Mouse (Mus musculus): ENCODE results near the gene Dyx1c1. TPM values are rescaled to one million over a fixed set of nuclear protein-coding genes. Genes with fewer than 3 reads are reported as not detected.
A peak's percentile ranks its signal among the peaks of the same experiment; 100 is the strongest.

The Dyx1c1 gene
- polyA plus RNA-seq, 1 experiment from 2014 or later, result 1.5 TPM

DNA sequence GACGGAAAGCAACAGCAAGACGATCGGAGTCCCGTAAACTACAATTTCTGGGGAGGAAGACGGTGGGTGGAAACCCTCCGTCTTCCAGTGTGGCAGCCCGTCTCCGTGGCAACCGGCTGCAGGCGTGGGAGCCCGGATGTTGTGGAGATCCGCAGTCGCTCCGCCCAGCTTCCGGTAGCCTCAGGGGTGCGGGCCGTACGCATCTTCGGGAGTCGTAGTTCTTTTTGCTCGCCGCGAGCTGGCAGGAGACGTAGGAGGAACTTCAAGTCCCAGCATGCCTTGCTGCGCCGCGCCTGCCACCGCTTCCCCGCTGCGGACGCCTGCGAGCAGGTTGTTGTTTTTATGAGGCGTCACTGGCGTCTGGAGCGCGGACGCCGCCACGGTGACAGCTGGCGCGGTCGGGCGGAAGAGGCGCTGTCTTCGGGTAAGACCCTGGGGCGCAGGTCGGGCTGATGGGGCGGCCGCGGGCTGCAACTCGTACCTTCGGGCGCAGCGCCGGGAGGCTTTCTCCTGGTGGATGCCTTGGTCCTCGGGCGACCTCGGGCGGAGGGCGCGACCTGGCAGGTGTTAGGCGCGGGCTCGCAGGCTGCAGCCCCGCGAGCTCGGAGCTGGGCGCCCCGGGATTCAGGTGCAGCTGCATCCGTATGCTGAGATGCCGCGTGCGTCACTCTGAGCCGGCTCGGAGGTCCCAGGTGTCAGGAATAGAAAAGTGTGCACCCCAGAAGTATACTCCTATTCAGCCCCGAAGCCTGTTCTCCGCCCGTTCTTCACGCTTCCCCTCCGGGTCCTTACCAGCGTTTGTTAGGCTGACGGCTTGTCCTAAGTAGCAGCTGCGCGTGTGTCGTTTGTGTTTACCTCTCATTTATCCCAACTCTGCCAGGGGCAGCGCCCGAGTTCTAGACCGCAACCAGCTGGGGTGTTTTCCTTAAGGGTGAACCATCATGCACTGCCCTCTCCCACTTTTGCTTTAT is 26.9 kb downstream of the Dyx1c1 start, which contains the start of the genes Ccpg1os and Ccpg1:
Gene Ccpg1os, minus strand, starts transcription at position 133 of the 971 bp plus-strand sequence.
Gene Ccpg1, plus strand, starts transcription at position 180 of the 971 bp plus-strand sequence.
- H3K4me1 ChIP-seq, result peaks cover 18% of the 10 kb centered on the region
- no peaks in the 10 kb centered on the region for H3K36me3 ChIP-seq (replicated peaks)
- peak within 1 kb of the TSS; percentile 77 for H3K4me3 ChIP-seq
- DNase-seq (ENCODE audit: extremely low spot score, low spot score), result peak; percentile 97
- no peaks in the 10 kb centered on the region for H3K9me3 ChIP-seq
- peak within 1 kb of the TSS; percentile 84 for H3K27ac ChIP-seq
- under 1% methylated on average over 88 of the region's 88 CpGs for WGBS
- H3K27me3 ChIP-seq (ENCODE audit: poor library complexity, severe bottlenecking), result no peaks in the 10 kb centered on the region

DNA sequence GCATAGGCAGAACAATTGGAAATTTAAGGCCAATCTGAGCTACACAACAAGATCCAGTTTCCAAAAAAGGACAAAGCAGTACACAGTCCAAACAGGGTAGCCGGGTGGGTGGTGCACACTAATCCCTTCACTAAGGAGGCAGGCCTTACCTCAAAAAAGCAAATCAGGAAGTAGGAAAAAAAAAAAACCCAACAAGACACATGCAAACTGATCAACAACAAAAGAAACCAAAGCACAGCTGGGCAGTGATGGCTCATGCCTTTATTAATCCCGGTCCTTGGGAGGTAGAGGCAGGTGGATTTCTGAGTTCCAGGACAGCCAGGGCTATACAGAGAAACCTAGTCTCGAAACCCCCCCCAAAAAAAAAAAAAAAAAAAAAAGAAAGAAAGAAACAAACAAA is 29.1 kb downstream of the Dyx1c1 start:
- 58% methylated on average over 3 of the region's 3 CpGs for WGBS
- peaks cover 18% of the 10 kb centered on the region for H3K4me1 ChIP-seq
- no peaks in the 10 kb centered on the region for H3K9me3 ChIP-seq
- H3K36me3 ChIP-seq (replicated peaks), result no peaks in the 10 kb centered on the region
- no peaks in the 10 kb centered on the region for H3K27me3 ChIP-seq (ENCODE audit: poor library complexity, severe bottlenecking)
- no peak overlapping the region for H3K4me3 ChIP-seq
- DNase-seq (ENCODE audit: extremely low spot score, low spot score), result no peak
- no peak overlapping the region for H3K27ac ChIP-seq

DNA sequence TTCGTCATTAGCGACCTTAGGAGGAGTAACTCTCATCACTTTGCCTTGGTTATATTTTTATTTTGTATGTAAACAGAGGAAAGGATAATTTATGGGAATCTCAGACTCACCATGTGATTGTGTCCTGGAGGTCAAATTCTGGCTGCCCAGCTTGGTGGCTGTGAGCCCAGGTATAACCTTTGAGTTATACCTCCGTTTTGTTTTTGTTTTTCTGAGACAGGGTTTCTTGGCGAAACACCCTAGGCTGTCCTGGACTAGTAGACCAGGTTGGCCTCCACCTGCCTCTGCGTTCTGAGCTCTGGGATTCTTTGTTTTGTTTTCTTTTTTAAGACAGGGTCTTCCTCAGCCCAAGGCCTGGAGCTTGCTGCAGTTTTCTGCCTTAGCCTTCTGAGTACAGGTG is 30.1 kb downstream of the Dyx1c1 start:
- no peak overlapping the region for H3K27ac ChIP-seq
- no peak for DNase-seq (ENCODE audit: extremely low spot score, low spot score)
- no peaks in the 10 kb centered on the region for H3K9me3 ChIP-seq
- no peaks in the 10 kb centered on the region for H3K27me3 ChIP-seq (ENCODE audit: poor library complexity, severe bottlenecking)
- 91% methylated on average over 5 of the region's 5 CpGs for WGBS
- peaks cover 18% of the 10 kb centered on the region for H3K4me1 ChIP-seq
- no peaks in the 10 kb centered on the region for H3K36me3 ChIP-seq (replicated peaks)
- H3K4me3 ChIP-seq, result no peak overlapping the region

GRCm38 (mm10) chr9:72991420-72991819 is 32.8 kb downstream of the Dyx1c1 start:
- Histone ChIP-seq H3K4me3 (no peak overlapping the region), H3K4me1 (peaks cover 2% of the 10 kb centered on the region), H3K27ac (no peak overlapping the region), H3K36me3 (replicated peaks) (no peaks in the 10 kb centered on the region), H3K27me3 (ENCODE audit: poor library complexity, severe bottlenecking) (no peaks in the 10 kb centered on the region), H3K9me3 (no peaks in the 10 kb centered on the region)
- DNase-seq (ENCODE audit: extremely low spot score, low spot score), result no peak
- WGBS, result 95% methylated on average over 2 of the region's 2 CpGs

DNA sequence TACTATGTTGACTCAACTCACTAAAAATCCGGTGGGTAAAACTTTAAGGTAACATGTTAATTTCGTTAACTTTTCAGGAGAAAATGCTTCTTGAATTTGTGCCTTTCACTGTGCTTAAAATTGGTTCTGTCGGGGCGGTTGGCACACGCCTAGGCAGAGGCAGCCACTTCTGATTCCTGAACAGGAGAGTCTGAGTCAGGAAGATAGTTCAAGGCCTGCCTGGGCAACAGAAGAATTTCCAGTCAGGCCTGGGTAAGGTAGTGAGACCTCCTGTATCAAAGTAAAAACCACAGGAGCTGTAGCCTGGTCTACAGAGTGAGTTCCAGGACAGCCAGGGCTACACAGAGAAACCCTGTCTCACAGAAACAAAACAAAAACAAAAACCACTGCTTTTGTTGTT is 34.0 kb downstream of the Dyx1c1 start:
- Histone ChIP-seq H3K4me3 (no peak overlapping the region), H3K27me3 (ENCODE audit: poor library complexity, severe bottlenecking) (no peaks in the 10 kb centered on the region), H3K4me1 (no peaks in the 10 kb centered on the region), H3K9me3 (no peaks in the 10 kb centered on the region), H3K27ac (no peak overlapping the region), H3K36me3 (replicated peaks) (no peaks in the 10 kb centered on the region)
- WGBS, result 90% methylated on average over 5 of the region's 5 CpGs
- no peak for DNase-seq (ENCODE audit: extremely low spot score, low spot score)

- DNase-seq (ENCODE audit: extremely low spot score, low spot score), result no peak
- Histone ChIP-seq H3K4me3 (no peak overlapping the region), H3K27me3 (ENCODE audit: poor library complexity, severe bottlenecking) (no peaks in the 10 kb centered on the region), H3K9me3 (no peaks in the 10 kb centered on the region), H3K27ac (no peak overlapping the region), H3K4me1 (no peaks in the 10 kb centered on the region), H3K36me3 (replicated peaks) (no peaks in the 10 kb centered on the region)
Measured at GRCm38 (mm10) chr9:72996167-72996566, 37.6 kb downstream of the Dyx1c1 start.

DNA sequence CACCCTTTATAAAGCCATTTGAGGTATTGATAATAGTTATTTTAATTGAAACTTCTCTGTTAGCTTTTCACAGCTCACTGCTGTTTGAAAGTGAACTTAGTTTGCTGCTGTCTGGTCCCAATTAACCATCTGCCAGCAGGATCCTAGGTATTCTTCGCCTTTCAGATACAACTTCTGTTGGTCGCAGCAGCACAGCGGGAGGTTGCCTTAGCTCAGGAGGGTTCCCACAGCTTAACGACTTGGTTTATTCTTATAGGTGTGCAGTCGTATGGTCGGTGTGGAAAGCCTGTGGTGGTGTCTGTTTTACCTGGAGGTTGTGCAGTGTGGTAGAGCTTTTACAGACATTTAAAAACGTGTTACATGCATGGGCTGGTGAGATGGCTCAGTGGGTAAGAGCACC is 38.2 kb downstream of the Dyx1c1 start:
- Histone ChIP-seq H3K9me3 (no peaks in the 10 kb centered on the region), H3K27ac (no peak overlapping the region), H3K27me3 (ENCODE audit: poor library complexity, severe bottlenecking) (no peaks in the 10 kb centered on the region), H3K4me1 (no peaks in the 10 kb centered on the region), H3K36me3 (replicated peaks) (no peaks in the 10 kb centered on the region), H3K4me3 (no peak overlapping the region)
- WGBS, result 55% methylated on average over 7 of the region's 7 CpGs
- DNase-seq (ENCODE audit: extremely low spot score, low spot score), result no peak

DNA sequence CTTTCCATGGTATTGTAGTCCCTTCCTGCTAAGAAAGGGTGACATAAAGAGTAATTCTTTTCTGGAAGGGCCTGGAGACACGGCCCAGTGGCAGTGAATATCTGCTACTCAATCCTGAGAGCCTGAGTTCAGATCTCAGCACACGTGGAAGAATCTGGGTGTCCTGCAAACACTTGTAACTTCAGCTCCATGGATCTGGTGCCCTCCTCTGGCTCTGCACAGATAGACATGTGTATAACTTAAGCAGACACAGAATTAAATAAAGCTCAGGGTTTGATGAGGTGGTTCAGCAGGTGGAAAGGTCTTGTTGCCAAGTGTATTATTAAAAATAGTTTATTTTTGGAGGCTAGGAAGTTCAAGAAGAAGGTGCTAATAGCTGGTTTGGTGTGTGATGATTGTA is 41.9 kb downstream of the Dyx1c1 start:
- no peak for DNase-seq (ENCODE audit: extremely low spot score, low spot score)

GRCm38 (mm10) chr9:73001314-73002011 is 42.9 kb downstream of the Dyx1c1 start:
- H3K4me3 ChIP-seq, result no peak overlapping the region
- H3K27ac ChIP-seq, result no peak overlapping the region
- H3K27me3 ChIP-seq (ENCODE audit: poor library complexity, severe bottlenecking), result no peaks in the 10 kb centered on the region
- DNase-seq (ENCODE audit: extremely low spot score, low spot score), result no peak
- no peaks in the 10 kb centered on the region for H3K9me3 ChIP-seq
- 90% methylated on average over 13 of the region's 13 CpGs for WGBS
- H3K4me1 ChIP-seq, result no peaks in the 10 kb centered on the region
- peaks cover 7% of the 10 kb centered on the region; the same call in 1 of the 2 replicates for H3K36me3 ChIP-seq (replicated peaks)

More for the DNA sequence above, 41.9 kb downstream of the Dyx1c1 start:
- no peaks in the 10 kb centered on the region for H3K9me3 ChIP-seq
- no peak overlapping the region for H3K27ac ChIP-seq
- 72% methylated on average over 2 of the region's 2 CpGs for WGBS
- H3K4me1 ChIP-seq, result no peaks in the 10 kb centered on the region
- H3K36me3 ChIP-seq (replicated peaks), result no peaks in the 10 kb centered on the region
- no peak overlapping the region for H3K4me3 ChIP-seq
- H3K27me3 ChIP-seq (ENCODE audit: poor library complexity, severe bottlenecking), result no peaks in the 10 kb centered on the region

DNA sequence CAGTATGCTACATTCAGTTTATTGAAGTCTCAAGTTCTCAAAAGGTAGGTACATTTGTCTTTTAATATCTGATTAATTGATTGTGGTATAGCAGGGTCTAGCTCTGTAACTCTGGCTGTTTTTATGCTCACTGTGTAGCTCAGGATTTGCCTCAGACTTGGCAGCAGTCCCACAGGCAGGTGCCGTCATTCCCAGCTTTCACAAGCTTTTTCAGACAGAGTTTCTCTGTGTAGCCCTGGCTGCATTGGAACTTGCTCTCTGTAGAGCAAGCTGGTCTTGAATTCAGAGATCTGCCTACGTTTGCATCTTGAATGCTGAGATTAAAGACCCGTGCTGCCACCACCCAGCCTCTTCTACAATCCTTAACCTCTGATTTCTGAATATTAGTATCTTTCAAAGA is 43.6 kb downstream of the Dyx1c1 start:
- H3K27me3 ChIP-seq (ENCODE audit: poor library complexity, severe bottlenecking), result no peaks in the 10 kb centered on the region
- WGBS, result 77% methylated on average over 3 of the region's 3 CpGs

GRCm38 (mm10) chr9:73004076-73004475 is 45.5 kb downstream of the Dyx1c1 start:
- 85% methylated on average over 8 of the region's 8 CpGs for WGBS
- Histone ChIP-seq H3K27ac (no peak overlapping the region), H3K4me1 (no peaks in the 10 kb centered on the region), H3K4me3 (no peak overlapping the region), H3K36me3 (replicated peaks) (peaks cover 7% of the 10 kb centered on the region; the same call in 1 of the 2 replicates), H3K9me3 (no peaks in the 10 kb centered on the region), H3K27me3 (ENCODE audit: poor library complexity, severe bottlenecking) (no peaks in the 10 kb centered on the region)
- DNase-seq (ENCODE audit: extremely low spot score, low spot score), result no peak

More for the DNA sequence above, 43.6 kb downstream of the Dyx1c1 start:
- Histone ChIP-seq H3K36me3 (replicated peaks) (peaks cover 7% of the 10 kb centered on the region; the same call in 1 of the 2 replicates), H3K27ac (no peak overlapping the region), H3K4me1 (no peaks in the 10 kb centered on the region), H3K4me3 (no peak overlapping the region), H3K9me3 (no peaks in the 10 kb centered on the region)
- no peak for DNase-seq (ENCODE audit: extremely low spot score, low spot score)

- Histone ChIP-seq H3K36me3 (replicated peaks) (peaks cover 7% of the 10 kb centered on the region; the same call in 1 of the 2 replicates), H3K27ac (no peak overlapping the region), H3K4me1 (no peaks in the 10 kb centered on the region), H3K4me3 (no peak overlapping the region), H3K27me3 (ENCODE audit: poor library complexity, severe bottlenecking) (no peaks in the 10 kb centered on the region), H3K9me3 (no peaks in the 10 kb centered on the region)
- WGBS, result 89% methylated on average over 6 of the region's 6 CpGs
- no peak for DNase-seq (ENCODE audit: extremely low spot score, low spot score)
Measured at GRCm38 (mm10) chr9:73005106-73005505, 46.5 kb downstream of the Dyx1c1 start.

- WGBS, result 94% methylated on average over 3 of the region's 3 CpGs
- H3K27ac ChIP-seq, result no peak overlapping the region
- H3K27me3 ChIP-seq (ENCODE audit: poor library complexity, severe bottlenecking), result no peaks in the 10 kb centered on the region
- peaks cover 7% of the 10 kb centered on the region; the same call in 1 of the 2 replicates for H3K36me3 ChIP-seq (replicated peaks)
- H3K4me3 ChIP-seq, result no peak overlapping the region
- no peaks in the 10 kb centered on the region for H3K4me1 ChIP-seq
- no peaks in the 10 kb centered on the region for H3K9me3 ChIP-seq
- DNase-seq (ENCODE audit: extremely low spot score, low spot score), result no peak
Measured at GRCm38 (mm10) chr9:73006175-73006574, 47.6 kb downstream of the Dyx1c1 start.
